Mouse (Mus musculus): ENCODE data around the gene Ssx2ip.

DNA sequence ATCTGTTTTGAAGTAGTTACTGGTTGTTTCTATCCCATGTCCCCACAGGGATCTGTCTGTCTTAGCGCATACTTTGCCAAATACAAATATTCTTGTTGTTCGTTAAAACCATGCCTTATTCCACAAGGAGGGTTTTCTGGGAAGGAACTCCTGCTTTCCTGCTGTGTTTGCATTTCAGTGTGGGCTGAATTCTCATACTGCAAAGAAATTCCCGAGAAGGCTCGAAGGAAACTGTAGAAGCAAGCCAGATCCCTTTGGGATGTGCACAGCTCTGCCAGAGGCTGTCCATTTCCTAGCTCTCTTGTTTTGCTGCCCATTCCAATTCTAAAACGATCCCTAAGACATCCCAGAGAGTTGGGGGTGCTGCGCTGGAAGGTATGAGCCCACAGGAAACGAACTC is 36.0 kb downstream of the Ssx2ip start:
- no peak for TF ChIP-seq CTCF (IDR thresholded peaks at IDR 0.05)
- TF ChIP-seq EP300 (IDR thresholded peaks at IDR 0.05), result no peak
